ENCODE assay signal across 17 mouse cellular contexts in genomic region chr1:168179691-168180090, GRCm38 (mm10).
DNase-seq lines count a peak whose midpoint lies in the region; ATAC-seq and TF ChIP-seq lines count a peak whose summit lies in the region.
"Had no signal": no experiment of that assay in that cellular context is flagged by ENCODE, and none has a peak within 500 bp of the region (broad histone marks: within the 10 kb centered on the region; RNA-seq: fewer than 3 reads in every experiment).

No protein-coding gene starts in this region.

- no peak for ATAC-seq in kidney, embryonic 16.5 days (ENCODE audit: low FRiP score, low TSS enrichment)
- ATAC-seq: forebrain, embryonic 14.5 days had no signal

- H3K4me2 ChIP-seq in kidney, embryonic 16.5 days (replicated peaks; ENCODE audit: low read depth, low read length): no peak overlapping the region
- H3K4me2 ChIP-seq: hindbrain, embryonic 14.5 days; limb, embryonic 12.5 days had no signal

- DNase-seq in gastrocnemius, adult 2 months: no peak
- no peak for DNase-seq in gastrocnemius, adult 18-20 months (ENCODE audit: low spot score)
- no peak for DNase-seq in kidney, adult 2 months
- DNase-seq in Muller cell, postnatal 12 days (ENCODE audit: inconsistent ontology term): peak; percentile 23
- no peak for DNase-seq in thymus, postnatal 14 days
- DNase-seq: B cell, adult 2 months; kidney, adult 9 months; layer of hippocampus, postnatal 36 days; lung, adult 2 months; retina, postnatal 1 day; thymus, postnatal 4 days had no signal

- peak overlapping the region; percentile 86 for H3K27ac ChIP-seq in gastrocnemius, adult 2 months
- H3K27ac ChIP-seq in kidney, embryonic 16.5 days (ENCODE audit: low read length): peak overlapping the region; percentile 32; the same call in 1 of the 2 replicates
- H3K27ac ChIP-seq in kidney, adult 2 months (ENCODE audit: insufficient read depth, low read depth, low read length): no peak overlapping the region
- H3K27ac ChIP-seq in olfactory bulb, adult 2 months (ENCODE audit: insufficient read depth, low read depth, low read length): peak overlapping the region; percentile 83
- H3K27ac ChIP-seq: hindbrain, embryonic 14.5 days; limb, embryonic 12.5 days; midbrain, embryonic 10.5 days had no signal

- no peak overlapping the region for H3K4me3 ChIP-seq in gastrocnemius, adult 2 months
- no peak overlapping the region for H3K4me3 ChIP-seq in kidney, embryonic 16.5 days (ENCODE audit: low read length)
- H3K4me3 ChIP-seq in kidney, adult 2 months (ENCODE audit: insufficient read depth, low read depth, low read length): no peak overlapping the region
- no peak overlapping the region for H3K4me3 ChIP-seq in olfactory bulb, adult 2 months (ENCODE audit: insufficient read depth, low read depth, low read length)
- H3K4me3 ChIP-seq: limb, embryonic 12.5 days; midbrain, embryonic 10.5 days had no signal

- no peak overlapping the region for H3K9ac ChIP-seq in kidney, embryonic 16.5 days (replicated peaks; ENCODE audit: low read length)
- H3K9ac ChIP-seq: hindbrain, embryonic 14.5 days; limb, embryonic 12.5 days had no signal

- no peak for TF ChIP-seq POLR2A in kidney, adult 2 months (IDR thresholded peaks at IDR 0.05; ENCODE audit: low read depth, low read length)
- no peak for TF ChIP-seq POLR2A in olfactory bulb, adult 2 months (IDR thresholded peaks at IDR 0.05; ENCODE audit: insufficient read depth, low read depth, low read length)

- H3K4me1 ChIP-seq in kidney, embryonic 16.5 days (ENCODE audit: insufficient read depth, low read length): peaks cover 6% of the 10 kb centered on the region; the same call in 1 of the 2 replicates
- no peaks in the 10 kb centered on the region; the same call in 1 of the 2 replicates for H3K4me1 ChIP-seq in kidney, adult 2 months (ENCODE audit: control insufficient read depth, insufficient read depth, low read length)
- H3K4me1 ChIP-seq in olfactory bulb, adult 2 months (ENCODE audit: control insufficient read depth, insufficient read depth, low read length): peaks cover 12% of the 10 kb centered on the region
- H3K4me1 ChIP-seq: limb, embryonic 12.5 days; midbrain, embryonic 10.5 days had no signal

- H3K27me3 ChIP-seq in kidney, embryonic 16.5 days (ENCODE audit: insufficient read depth, low read length): no peaks in the 10 kb centered on the region
- no peaks in the 10 kb centered on the region for H3K27me3 ChIP-seq in kidney, adult 2 months (replicated peaks; ENCODE audit: control insufficient read depth, insufficient read depth, low read length)
- H3K27me3 ChIP-seq: limb, embryonic 12.5 days had no signal

- H3K9me3 ChIP-seq in kidney, embryonic 16.5 days (ENCODE audit: low read length): no peaks in the 10 kb centered on the region
- H3K9me3 ChIP-seq: limb, embryonic 12.5 days; midbrain, embryonic 10.5 days had no signal

- 88% methylated on average over 11 of the region's 11 CpGs for WGBS in kidney, embryonic 16.5 days
- WGBS in kidney, adult 2 months: 93% methylated on average over 11 of the region's 11 CpGs
- 56% methylated on average over 11 of the region's 11 CpGs for WGBS in olfactory bulb, adult 2 months

- peaks cover 45% of the 10 kb centered on the region for H3K36me3 ChIP-seq in kidney, embryonic 16.5 days (ENCODE audit: insufficient read depth, low read length)
- H3K36me3 ChIP-seq in kidney, adult 2 months (ENCODE audit: control insufficient read depth, insufficient read depth, low read length): peaks cover 10% of the 10 kb centered on the region

- intact Hi-C loops in gastrocnemius, adult 2 months (cut with DNase I): no loop called here

- no peak for TF ChIP-seq CTCF in gastrocnemius, adult 2 months (IDR thresholded peaks at IDR 0.05)
- TF ChIP-seq CTCF in kidney, adult 2 months (conservative IDR thresholded peaks at IDR 0.05; ENCODE audit: insufficient read depth, insufficient read length, low read depth, low read length): no peak
- no peak for TF ChIP-seq CTCF in olfactory bulb, adult 2 months (IDR thresholded peaks at IDR 0.05; ENCODE audit: insufficient read depth, low read depth, low read length)
